Mouse (Mus musculus): Measurements from ENCODE around the gene Gse1.

- no peak for TF ChIP-seq E2F4 (IDR thresholded peaks at IDR 0.05; ENCODE audit: insufficient read depth)
- TF ChIP-seq MYOG (IDR thresholded peaks at IDR 0.05; ENCODE audit: control insufficient read depth in 1 of 3, insufficient read depth in 1 of 3, insufficient read length in 2 of 3, low read depth in 2 of 3): no peak
- no peak for TF ChIP-seq POLR2A (IDR thresholded peaks at IDR 0.05; ENCODE audit: insufficient read length, low read depth)
- TF ChIP-seq USF1 (IDR thresholded peaks at IDR 0.05; ENCODE audit: low read depth): no peak
- TF ChIP-seq TCF12 (IDR thresholded peaks at IDR 0.05; ENCODE audit: insufficient read depth, poor library complexity, severe bottlenecking): no peak
- TF ChIP-seq MYOD1 (IDR thresholded peaks at IDR 0.05; ENCODE audit: control insufficient read depth in 1 of 3, insufficient read length in 2 of 3, low read depth in 2 of 3): no peak
- TF ChIP-seq CEBPB (IDR thresholded peaks at IDR 0.05; ENCODE audit: insufficient read depth, poor library complexity, severe bottlenecking): no peak
- no peak for TF ChIP-seq MAX (IDR thresholded peaks at IDR 0.05; ENCODE audit: low read depth)
- no peak for TF ChIP-seq POLR2AphosphoS2 (IDR thresholded peaks at IDR 0.05; ENCODE audit: insufficient read length, low read depth)
- no peak for TF ChIP-seq TCF3 (IDR thresholded peaks at IDR 0.05; ENCODE audit: insufficient read length, low read depth)
- TF ChIP-seq REST (IDR thresholded peaks at IDR 0.05; ENCODE audit: insufficient read depth, insufficient read length): no peak
These were observed 233.9 kb downstream of the Gse1 start for GRCm38 (mm10) chr8:120462119-120462551.

Data from myocyte (in vitro differentiated cells).